Mouse (Mus musculus) lung, postnatal 36 days (tissue): ENCODE measurements around the gene 2010109A12Rik.

Experiments
- DNase-seq: peaks from one replicate; pipeline ENCODE4 v3.0.0; 2022; ENCODE audit warnings: mixed read lengths

Gene 2010109A12Rik

DNA sequence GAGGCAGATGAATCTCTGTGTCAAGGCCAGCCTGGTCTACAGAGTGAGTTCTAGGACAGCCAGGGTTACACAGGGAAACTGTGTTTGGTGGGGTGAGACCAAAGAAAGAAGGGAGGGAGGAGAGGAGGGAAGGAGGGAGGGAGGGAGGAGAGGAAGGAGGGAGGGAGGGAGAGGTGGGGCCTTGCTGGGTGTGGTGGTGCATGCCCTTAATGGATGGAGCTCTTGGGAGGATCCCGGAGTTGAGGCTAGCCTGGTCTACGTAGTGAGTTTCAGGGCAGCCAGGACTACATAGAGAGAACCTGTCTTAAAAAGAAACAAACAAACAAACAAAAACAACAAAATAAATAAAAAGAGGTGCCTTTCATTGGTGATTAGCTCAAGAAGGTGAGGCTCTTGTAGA lies 26.5 kb downstream of the 2010109A12Rik start:
- no peak for DNase-seq

DNA sequence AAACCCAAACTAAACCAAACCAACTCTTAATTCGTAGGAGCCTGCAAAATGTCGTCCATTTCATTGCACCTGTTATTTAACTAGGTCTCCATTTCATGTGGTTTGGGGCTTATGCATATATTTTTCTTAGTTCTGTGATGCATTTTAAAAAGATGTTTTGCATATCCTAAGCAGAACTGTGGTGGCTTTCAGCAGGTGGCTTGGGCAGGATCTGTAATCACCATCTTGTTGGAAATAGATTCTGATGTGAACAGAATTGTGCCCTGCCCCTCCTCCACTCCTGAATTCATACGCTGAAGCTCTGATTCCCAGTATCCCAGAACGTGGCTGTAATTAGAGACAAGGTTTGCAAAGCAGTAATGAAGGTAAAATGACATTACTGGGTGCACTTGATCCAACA lies 27.8 kb downstream of the 2010109A12Rik start:
- no peak for DNase-seq

DNA sequence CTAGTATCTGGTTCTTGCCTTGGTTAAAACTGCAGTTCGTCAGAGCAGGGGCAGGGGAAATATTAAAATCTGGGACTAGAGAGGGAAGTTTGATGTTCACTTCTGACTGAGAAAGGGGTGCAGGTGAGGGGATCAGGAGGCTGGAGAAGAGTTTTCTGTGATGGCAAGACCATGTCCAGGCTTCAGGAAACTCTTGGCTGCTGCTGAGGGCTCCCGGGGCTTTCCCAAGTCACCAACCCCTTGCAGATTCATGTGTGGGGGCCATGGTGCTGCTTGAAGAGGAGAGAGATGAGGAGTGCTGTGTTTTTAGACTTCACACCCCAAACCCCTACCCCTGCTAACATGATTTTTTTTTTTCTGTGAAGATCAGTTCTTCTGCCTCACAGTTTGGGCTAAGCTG lies 28.3 kb downstream of the 2010109A12Rik start:
- no peak for DNase-seq

DNA sequence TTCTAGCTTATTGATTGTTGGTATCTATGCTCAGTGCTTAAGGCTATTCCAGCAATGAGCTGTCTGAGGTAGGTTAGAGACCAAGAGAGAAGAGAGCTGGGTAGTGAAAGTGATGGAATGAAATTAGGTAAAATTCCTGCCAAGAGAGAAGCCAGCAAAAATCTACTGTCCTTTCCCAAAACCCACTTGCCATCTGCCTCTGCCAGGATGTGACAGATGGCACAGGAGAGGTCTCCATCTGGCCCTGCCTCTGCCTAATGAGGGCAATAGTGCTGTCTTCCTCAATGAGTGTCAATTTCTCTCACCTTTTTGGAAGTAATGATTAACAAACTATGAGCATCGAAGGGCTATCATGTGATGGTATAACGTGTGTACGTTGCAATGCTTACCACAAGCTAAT lies 29.6 kb downstream of the 2010109A12Rik start:
- no peak for DNase-seq

DNA sequence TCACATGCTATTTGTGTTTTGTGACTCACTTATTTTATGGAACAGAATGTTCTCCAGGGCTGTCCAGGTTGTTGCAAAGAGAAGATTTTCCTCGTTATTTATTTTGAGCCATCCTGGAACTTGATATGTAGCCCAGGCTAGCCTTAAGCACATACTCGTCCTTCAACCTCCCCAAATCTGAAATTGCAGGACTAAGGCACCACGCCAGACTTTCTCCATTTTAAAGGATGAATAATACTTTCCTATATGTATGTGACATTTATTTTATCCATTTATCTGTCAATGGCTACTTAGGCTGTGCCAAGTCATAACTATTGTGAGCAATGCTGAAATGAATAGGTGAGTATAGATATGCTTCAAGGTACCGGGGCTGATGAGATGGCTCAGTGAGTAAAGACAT lies 30.2 kb downstream of the 2010109A12Rik start:
- DNase-seq = no peak

DNA sequence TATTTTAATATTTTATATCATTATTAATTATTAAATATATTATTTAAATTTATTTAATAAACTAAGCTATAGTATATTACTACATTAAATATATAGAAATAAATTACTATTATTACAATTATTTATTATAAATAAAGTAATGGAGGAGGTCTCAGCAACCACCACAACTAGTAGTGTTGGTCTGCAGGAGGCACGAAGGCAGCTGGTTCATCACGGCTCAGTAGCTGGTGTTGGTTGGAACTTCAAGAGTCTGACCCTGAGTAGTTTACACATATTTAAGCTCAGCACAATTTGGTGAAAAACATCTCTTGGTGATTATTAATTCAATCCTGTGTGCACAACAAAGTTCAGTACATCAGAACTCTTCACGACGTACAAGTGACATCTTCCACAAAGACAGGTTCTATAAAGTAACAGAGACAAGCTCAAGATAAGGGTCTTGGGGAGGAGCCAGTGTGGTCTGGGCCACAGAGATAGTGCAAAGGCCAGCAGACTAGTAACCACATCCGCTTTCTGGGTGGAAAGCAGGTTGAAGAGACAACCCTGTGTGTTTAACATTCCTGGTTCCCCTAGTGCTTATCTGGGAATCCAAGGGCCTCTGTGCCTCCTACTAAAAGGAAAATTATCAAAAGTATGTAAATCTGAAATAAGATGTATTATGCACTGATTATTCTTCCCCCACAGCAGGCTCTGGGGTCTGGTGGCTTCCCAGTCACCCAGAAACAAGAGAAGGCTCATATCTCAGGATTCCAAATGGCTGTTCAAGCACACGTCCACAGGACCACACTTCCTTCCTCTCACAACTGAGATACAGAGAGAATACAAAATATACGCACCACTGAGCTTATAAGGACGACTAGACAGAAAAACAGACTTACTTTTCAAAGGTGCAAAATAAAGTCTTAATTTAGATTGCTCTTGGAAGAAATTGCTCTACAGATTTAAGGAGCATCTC lies 33.5 kb downstream of the 2010109A12Rik start:
- DNase-seq = no peak

DNA sequence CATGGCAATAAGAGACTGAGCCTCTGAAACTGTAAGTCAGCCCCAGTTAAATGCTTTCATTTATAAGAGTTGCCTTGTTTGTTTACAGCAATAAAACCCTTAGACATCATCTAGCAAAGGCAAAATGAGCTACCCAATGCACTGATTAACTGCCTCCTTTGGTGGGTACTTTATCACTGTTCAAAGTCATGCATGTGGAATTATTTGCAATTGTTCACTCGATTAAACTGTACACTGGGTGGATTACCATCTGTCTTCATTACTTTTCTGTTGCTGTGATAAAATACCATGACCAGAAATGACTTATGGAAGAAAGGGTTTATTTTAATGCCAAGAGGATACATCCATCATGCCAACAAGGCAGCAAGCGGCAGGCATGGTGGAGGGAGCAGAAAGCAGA lies 39.0 kb downstream of the 2010109A12Rik start:
- no peak for DNase-seq

DNA sequence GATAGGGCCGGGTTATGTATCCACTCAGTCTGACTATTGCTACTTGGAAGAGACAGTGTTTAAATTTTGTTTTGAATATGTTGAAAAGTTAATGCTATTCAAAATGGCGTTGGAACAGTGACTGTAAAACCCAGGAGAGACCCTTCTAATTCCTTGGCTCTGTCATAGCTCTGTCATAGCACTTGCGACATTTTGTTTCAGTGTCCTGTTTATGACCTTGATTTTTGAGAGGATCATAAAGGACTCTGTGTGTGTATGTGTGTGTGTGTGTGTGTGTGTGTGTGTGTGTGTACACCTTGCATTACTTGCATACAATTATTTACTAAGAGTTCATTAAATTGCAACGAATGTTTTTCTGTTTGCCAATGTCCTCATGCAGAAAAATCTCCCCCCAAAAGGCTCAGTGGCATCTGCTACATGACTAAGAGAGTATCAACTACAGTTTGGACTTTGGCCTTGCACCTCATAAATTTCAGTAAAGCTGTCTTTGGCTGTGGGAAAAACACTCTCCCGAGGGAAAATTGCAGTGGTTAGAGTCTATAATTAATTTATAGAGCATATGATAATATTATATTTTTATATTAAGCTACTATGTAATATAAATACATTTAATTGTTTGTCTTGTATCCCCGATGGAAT lies 43.7 kb downstream of the 2010109A12Rik start:
- DNase-seq = peak; percentile 24

DNA sequence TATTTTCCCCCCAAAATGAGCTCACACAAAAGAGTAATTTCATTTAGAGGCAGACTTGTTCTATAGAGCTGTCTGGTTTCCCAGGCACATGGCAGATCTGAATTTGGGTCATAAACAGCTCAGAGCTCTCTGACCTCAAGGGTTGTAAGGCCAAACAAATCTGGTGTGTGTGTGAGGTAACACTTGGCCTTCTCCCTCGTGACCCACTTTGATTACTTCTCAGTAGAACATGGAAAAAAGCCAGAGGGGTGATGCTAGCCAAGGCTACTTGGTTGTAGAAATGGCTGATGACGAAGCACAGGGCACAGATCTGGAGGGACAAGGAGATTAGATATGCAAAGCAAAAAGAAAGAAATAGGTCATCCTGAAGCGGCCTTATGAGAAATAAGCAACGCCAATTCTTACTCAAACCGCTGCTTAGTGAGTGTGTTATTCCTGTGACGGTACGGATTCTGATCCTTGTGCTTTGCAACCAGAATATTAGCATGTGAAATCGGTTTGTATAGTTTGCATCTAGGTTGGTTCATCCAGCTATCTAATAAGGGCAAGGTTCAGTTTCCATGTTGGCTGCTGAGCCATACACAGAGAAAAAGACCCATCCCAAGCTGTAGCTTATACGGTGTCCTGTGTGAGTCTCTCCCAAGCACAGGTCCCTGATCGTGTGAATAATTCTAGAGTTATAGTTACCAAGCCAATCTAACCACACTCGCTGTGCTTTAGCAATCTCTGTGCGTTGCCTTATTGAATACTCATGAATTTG lies 44.9 kb downstream of the 2010109A12Rik start:
- DNase-seq = peak; percentile 83

DNA sequence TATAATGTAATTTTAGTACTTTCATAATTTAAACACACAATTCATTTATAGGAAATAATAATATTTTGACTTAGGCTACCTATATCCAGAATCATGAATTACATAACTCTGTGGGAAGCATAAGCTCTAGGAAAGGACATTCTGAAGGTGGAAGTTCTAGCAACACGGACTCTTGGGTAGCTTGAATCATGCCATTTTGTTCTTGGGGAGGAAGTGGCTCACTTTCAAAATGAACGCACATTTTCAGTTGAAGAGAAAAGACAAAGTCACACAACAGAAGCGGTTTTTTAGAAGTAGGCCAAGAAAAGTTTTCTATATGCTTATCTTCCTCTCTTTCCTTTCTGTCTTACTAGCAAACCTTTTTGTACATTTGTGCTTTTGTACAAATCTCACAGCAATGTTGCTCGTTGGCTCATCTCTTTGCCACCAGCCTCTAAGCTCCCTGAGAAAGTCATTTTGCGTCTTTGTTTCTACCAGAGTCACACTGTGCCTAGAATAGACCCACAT lies 49.5 kb downstream of the 2010109A12Rik start:
- no peak for DNase-seq

DNA sequence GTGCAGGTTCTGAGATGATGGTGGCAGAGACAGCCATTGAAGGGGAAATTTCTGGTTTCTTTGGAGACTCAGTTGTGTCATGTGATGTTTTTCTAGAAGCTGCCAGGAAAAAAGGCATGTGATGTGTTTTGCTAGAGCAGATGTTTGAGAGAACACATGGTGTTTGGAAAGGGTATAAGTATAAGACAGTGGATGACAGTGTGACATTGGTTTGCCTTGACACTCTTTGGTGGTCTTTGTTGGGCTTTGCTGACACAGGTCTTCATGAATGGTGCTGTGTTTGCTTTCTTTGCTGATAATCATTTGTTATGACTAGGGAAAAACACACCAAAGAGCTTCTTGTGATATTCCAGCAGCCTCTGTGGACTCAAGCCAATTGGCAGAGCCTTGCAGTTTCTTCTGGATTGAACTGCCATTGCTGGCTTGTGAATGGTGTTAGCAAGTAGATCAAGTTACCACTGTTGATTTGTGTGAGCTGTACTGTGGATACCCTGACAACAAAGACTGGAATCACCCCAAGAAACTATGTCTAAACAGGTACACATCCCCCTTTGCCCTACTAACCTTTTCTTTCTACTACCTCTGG lies 50.6 kb downstream of the 2010109A12Rik start:
- no peak for DNase-seq

DNA sequence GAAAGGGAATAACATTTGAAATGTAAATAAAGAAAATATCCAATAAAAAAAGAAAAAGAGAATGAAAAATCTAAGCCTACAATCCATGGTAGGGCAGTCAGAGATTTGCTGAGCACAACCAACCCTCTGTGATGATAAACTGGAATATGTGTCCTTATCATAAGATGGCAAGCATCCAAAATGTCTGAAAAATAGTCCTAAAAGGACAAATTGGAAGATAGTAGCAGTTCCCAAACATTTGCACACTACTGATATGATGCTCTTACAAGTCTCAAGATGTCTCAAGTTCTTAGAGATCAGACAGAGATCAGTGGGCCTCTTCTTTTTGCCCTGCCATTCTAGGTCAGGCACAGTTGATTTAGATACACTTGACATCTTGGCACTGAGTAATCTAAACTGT lies 53.0 kb downstream of the 2010109A12Rik start:
- DNase-seq = no peak

DNA sequence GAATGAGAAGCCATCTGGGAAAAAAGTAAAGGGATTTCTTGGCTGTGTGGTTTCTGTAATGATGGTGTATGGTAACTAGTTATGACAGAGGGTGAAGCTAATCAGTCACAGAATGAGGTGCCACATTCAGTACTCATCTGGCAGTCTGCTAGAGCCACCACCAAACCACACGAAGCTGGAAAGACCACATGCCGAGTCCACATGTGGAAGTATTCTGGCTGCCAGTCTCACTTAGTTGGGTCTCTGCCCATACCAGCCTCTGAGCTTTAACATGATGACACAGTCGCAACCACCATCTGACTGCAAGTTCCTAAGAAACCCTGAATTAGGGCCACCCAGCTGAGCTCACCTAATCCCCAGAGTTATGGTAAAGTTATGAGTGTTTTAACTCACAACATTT lies 54.7 kb downstream of the 2010109A12Rik start:
- DNase-seq = no peak

DNA sequence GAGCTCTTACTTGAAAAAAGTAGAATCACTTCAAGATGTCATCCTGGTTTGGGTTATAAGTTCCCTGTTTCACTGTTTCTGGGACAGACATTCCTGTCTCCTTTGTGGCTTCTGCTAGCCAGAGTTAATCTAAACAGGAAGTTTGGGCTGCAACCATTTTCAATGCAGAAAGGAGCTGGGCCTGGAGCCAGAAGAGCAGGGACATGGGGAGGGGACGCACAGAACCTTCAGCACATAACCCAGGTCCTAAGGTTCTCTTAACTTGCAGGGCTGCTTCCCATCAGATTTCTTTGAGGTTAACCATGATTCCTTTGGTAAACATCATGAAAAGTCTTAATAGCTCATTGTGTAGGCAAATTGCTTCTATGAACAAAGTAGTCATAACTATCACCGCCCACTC lies 56.4 kb downstream of the 2010109A12Rik start:
- peak; percentile 68 for DNase-seq
